Mouse (Mus musculus): Measurements from ENCODE around the gene Ankzf1. TPM values are rescaled to one million over a fixed set of nuclear protein-coding genes. Genes with fewer than 3 reads are reported as not detected.

Gene Ankzf1
- polyA plus RNA-seq, 1 experiment from 2014 or later, result 26.8 TPM

DNA sequence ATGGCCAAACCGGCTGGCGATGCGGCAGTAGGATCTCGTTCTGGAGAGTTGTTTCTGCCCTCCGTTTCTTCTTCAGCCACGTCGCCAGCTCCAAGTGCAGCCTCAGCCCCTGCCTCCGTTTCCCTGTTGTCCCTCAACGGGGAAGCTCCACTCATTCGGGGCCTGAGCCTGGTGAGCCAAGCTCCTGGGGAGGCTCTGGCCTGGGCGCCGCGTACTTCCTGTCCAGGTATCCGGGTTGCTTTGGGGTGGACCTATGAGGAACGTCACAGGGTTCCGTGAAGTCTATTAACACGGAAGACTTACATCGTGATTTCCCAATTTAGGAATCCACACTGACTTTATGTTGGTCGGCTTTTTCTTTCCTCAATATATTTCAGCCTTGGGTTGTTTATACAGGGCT, 501 bp downstream of the Ankzf1 start:
- Histone ChIP-seq H3K9me3 (replicated peaks) (no peaks in the 10 kb centered on the region), H3K4me3 (replicated peaks) (peak overlapping the region; percentile 87), H3K27ac (peak overlapping the region; percentile 97), H3K27me3 (no peaks in the 10 kb centered on the region), H3K36me3 (peaks cover 42% of the 10 kb centered on the region), H3K4me2 (peak overlapping the region; percentile 92), H3K4me1 (peaks cover 20% of the 10 kb centered on the region), H3K9ac (peak overlapping the region; percentile 93)
- under 1% methylated on average over 19 of the region's 19 CpGs for WGBS
- ATAC-seq (replicated peaks; ENCODE audit: low FRiP score), result peak; percentile 29

DNA sequence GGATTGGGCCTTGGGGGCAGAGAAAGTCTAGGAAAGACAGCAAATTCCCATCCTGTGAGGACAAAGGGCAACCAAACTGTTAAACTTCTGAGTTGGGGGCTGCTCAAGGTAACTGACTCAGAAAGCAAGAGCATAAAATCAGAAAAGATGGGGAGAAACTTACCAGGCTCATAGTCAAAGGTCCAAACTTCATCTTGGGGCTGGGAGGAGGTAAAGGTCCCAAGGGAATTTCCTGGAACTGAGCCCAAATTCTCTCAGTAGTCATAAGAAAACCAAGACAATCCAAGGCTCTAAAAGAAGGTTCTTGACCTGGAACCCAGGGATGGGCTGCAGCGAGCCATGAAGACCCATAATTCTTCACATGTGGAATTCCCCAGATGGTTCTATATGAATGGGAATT, 9.3 kb downstream of the Ankzf1 start:
- Histone ChIP-seq H3K27me3 (no peaks in the 10 kb centered on the region), H3K4me1 (no peaks in the 10 kb centered on the region), H3K36me3 (peaks cover 57% of the 10 kb centered on the region), H3K9me3 (replicated peaks) (no peaks in the 10 kb centered on the region), H3K9ac (no peak overlapping the region), H3K4me3 (replicated peaks) (no peak overlapping the region), H3K4me2 (no peak overlapping the region), H3K27ac (no peak overlapping the region)
- no peak for ATAC-seq (replicated peaks; ENCODE audit: low FRiP score)
- 86% methylated on average over 1 of the region's 1 CpGs for WGBS

DNA sequence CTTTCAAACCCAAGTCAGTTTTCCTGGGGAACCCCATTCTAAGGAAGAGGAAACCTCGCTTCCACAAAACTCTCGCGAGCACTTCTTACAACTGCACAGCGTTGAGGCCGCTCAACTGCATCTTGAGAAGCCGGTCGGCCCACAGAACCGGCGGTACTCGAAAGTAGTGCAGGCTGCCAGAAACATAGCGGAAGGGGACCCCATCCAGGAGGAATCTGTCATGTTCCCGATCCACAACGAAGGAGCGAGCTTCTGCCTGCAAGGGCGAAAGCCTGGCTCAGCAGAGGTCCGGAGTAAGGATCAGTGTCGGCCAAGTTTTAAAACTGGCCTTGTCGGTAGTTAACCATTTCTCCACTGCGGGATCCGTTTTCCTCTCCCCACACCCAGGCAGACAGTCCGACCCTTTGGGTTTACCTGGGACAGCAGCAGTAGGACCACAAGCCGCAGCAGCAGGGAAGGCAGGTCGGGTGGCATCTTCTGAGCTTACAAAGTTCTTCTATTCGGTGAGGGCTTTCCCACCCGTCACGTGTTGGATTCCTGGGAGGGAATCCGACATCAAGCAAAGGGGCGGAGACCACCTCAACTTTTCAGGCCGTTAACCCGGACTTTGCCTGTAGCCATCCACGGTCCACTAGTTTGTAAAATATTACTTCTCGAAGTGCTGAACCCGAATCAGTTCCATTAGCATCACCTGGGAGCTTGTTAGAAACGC, 17.2 kb downstream of the Ankzf1 start:
- Histone ChIP-seq H3K4me1 (peaks cover 52% of the 10 kb centered on the region), H3K9ac (peak overlapping the region; percentile 61), H3K36me3 (peaks cover 31% of the 10 kb centered on the region), H3K4me3 (replicated peaks) (peak overlapping the region; percentile 79), H3K27ac (peak overlapping the region; percentile 85), H3K27me3 (no peaks in the 10 kb centered on the region), H3K9me3 (replicated peaks) (no peaks in the 10 kb centered on the region), H3K4me2 (peak overlapping the region; percentile 80)
- 5% methylated on average over 34 of the region's 34 CpGs for WGBS
- peak; percentile 44 for ATAC-seq (replicated peaks; ENCODE audit: low FRiP score)

DNA sequence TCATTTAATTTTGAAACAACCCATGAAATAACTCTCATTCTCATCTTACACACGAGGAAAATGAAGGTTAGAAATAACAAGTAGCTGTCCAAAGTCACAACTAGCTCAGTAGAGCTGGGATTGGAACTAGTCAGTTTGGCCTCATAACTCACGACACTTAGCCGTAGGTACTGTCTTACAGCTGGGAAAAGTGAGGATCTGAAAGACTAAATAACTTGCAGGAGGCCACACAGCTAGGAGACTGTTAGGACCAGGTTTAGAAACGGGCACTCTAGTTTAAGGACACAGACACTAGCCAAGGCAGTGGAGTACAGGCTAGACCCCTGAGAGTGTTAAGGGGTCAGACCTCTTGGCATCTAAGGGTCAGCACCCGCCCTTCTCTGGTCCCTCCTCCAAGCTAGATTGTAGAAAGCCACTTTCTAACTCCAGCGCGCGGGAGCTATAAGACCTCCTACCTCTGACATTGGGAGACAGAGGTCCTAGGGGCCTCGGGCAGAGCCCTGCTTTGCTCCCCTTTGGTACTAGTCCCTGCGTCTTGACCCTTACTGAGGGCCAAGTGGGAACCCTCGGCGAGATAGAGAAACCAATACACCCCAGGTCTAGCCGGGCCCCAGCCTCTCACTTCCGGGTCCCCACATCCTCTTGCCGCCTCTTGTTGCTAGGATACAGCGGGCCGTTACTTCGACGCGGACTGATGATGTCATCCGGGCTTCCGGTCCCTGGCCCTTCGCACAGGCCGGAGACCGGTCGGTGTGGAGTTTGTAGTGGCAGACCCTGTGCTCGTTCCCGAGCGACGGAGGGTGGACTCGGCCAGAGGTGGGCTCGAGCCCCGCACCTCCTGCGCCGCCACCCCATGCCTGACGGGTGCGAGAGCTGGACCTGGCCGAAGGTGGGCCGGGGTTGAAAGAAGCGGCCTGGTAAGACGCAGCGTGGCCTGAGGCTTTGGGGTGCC, 18.5 kb downstream of the Ankzf1 start, which contains the start of the genes Glb1l and Stk16:
Gene Glb1l (minus strand): TSS at position 678 of the 952 bp plus-strand sequence.
Gene Stk16 (plus strand): TSS at position 703 of the 952 bp plus-strand sequence.
- peak within 1 kb of the TSS; percentile 85 for H3K27ac ChIP-seq
- 4% methylated on average over 42 of the region's 42 CpGs for WGBS
- peak; percentile 86 for ATAC-seq (replicated peaks; ENCODE audit: low FRiP score)
- peaks cover 43% of the 10 kb centered on the region for H3K36me3 ChIP-seq
- peak within 1 kb of the TSS; percentile 80 for H3K4me2 ChIP-seq
- H3K4me3 ChIP-seq (replicated peaks), result peak within 1 kb of the TSS; percentile 79
- no peaks in the 10 kb centered on the region for H3K9me3 ChIP-seq (replicated peaks)
- H3K4me1 ChIP-seq, result peaks cover 62% of the 10 kb centered on the region
- H3K9ac ChIP-seq, result peak within 1 kb of the TSS; percentile 83
- H3K27me3 ChIP-seq, result no peaks in the 10 kb centered on the region

DNA sequence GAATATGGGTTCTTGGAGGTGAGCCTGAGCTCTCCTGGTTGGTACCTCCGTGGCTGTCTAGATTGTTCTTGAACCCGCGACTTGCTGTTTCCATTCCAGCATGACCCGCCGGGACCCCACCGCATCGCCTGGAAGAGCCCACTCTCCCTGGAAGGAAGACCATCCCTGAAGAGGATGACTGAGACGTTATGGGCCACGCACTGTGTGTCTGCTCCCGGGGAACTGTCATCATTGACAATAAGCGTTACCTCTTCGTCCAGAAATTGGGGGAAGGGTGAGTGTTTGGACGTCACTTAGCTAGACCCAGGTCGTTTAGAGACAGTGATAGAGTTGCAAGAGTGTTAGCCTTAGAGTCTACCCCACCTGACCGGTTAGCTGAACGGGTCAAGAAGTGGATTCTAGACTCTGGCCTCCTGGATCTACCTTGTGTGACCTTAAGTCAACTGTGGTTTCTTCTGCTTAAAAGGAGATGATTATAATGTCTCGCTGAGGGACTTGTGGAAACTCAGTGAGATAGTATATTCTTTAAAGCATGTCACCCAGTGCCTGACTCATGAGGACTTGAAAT, 19.3 kb downstream of the Ankzf1 start:
- peaks cover 52% of the 10 kb centered on the region for H3K36me3 ChIP-seq
- peak overlapping the region; percentile 79 for H3K4me3 ChIP-seq (replicated peaks)
- peak overlapping the region; percentile 80 for H3K4me2 ChIP-seq
- ATAC-seq (replicated peaks; ENCODE audit: low FRiP score), result no peak
- H3K27ac ChIP-seq, result peak overlapping the region; percentile 49
- H3K4me1 ChIP-seq, result peaks cover 64% of the 10 kb centered on the region
- WGBS, result 11% methylated on average over 17 of the region's 17 CpGs
- peak overlapping the region; percentile 83 for H3K9ac ChIP-seq
- no peaks in the 10 kb centered on the region for H3K9me3 ChIP-seq (replicated peaks)
- no peaks in the 10 kb centered on the region for H3K27me3 ChIP-seq

GRCm38 (mm10) chr1:75212542-75212941, 20.6 kb downstream of the Ankzf1 start:
- Histone ChIP-seq H3K9me3 (replicated peaks) (no peaks in the 10 kb centered on the region), H3K4me2 (peak overlapping the region; percentile 80; the same call in 1 of the 2 replicates), H3K4me3 (replicated peaks) (no peak overlapping the region), H3K4me1 (peaks cover 70% of the 10 kb centered on the region), H3K27ac (no peak overlapping the region), H3K9ac (no peak overlapping the region), H3K36me3 (peaks cover 47% of the 10 kb centered on the region), H3K27me3 (peaks cover 10% of the 10 kb centered on the region)
- ATAC-seq (replicated peaks; ENCODE audit: low FRiP score), result no peak
- 91% methylated on average over 4 of the region's 4 CpGs for WGBS

- Histone ChIP-seq H3K9ac (no peak overlapping the region), H3K36me3 (peaks cover 47% of the 10 kb centered on the region), H3K9me3 (replicated peaks) (no peaks in the 10 kb centered on the region), H3K4me1 (peaks cover 74% of the 10 kb centered on the region), H3K4me3 (replicated peaks) (no peak overlapping the region), H3K4me2 (no peak overlapping the region), H3K27ac (no peak overlapping the region), H3K27me3 (peaks cover 15% of the 10 kb centered on the region)
- no peak for ATAC-seq (replicated peaks; ENCODE audit: low FRiP score)
- 91% methylated on average over 7 of the region's 7 CpGs for WGBS
Observed at GRCm38 (mm10) chr1:75213096-75213495, 21.1 kb downstream of the Ankzf1 start.

DNA sequence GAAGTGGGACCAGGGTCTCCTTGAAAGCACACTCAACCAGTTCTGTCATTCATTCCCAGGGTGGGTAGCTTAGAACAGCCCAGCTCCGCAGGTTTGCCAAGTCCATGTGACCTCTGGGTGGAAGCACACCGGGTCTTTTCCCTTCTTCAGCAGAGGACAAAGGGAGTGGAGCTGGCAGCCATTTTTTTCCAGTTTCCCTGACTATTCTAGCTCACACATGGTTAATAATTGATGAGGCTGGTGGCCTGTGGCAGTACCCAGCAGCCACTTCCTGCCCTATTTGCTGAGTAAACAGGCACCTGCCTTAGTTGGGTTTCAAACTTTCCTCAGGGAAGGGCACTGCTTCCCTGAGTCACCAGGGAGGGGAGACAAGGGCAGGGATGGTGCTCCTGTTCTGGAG, 22.5 kb downstream of the Ankzf1 start:
- H3K36me3 ChIP-seq, result peaks cover 47% of the 10 kb centered on the region

DNA sequence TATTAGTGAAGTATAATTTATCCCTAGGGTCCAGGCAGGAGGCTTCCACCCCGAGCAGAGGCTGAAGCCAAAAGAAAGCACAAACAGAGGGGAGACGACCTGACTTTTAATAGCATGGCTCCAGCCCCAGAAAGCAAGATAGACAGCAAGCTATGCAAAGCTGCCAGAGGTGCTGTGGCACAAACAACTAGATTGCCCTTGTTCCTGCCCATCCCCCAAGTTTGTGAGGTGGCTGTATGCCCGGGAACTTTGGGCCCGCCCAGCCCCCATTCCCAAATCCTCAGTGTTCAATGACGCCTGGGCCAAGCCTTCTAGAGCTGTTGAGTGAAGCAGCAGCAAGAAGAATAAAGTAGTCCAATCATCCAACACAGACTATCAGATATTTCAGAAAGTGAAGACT, 22.9 kb downstream of the Ankzf1 start:
- H3K9ac ChIP-seq, result no peak overlapping the region
- H3K4me1 ChIP-seq, result peaks cover 77% of the 10 kb centered on the region
- no peak overlapping the region for H3K4me2 ChIP-seq
- peaks cover 47% of the 10 kb centered on the region for H3K36me3 ChIP-seq
- H3K27me3 ChIP-seq, result peaks cover 32% of the 10 kb centered on the region
- 66% methylated on average over 5 of the region's 5 CpGs for WGBS
- H3K9me3 ChIP-seq (replicated peaks), result no peaks in the 10 kb centered on the region
- ATAC-seq (replicated peaks; ENCODE audit: low FRiP score), result no peak
- no peak overlapping the region for H3K4me3 ChIP-seq (replicated peaks)
- H3K27ac ChIP-seq, result peak overlapping the region; percentile 82

More for the DNA sequence above, 22.5 kb downstream of the Ankzf1 start:
- peak; percentile 34 for ATAC-seq (replicated peaks; ENCODE audit: low FRiP score)
- Histone ChIP-seq H3K9me3 (replicated peaks) (no peaks in the 10 kb centered on the region), H3K27me3 (peaks cover 28% of the 10 kb centered on the region), H3K9ac (no peak overlapping the region), H3K4me1 (peaks cover 77% of the 10 kb centered on the region), H3K27ac (peak overlapping the region; percentile 82), H3K4me2 (no peak overlapping the region), H3K4me3 (replicated peaks) (no peak overlapping the region)
- 67% methylated on average over 2 of the region's 2 CpGs for WGBS

- 90% methylated on average over 9 of the region's 9 CpGs for WGBS
- ATAC-seq (replicated peaks; ENCODE audit: low FRiP score), result no peak
- peaks cover 41% of the 10 kb centered on the region for H3K27me3 ChIP-seq
- peaks cover 73% of the 10 kb centered on the region for H3K4me1 ChIP-seq
- H3K27ac ChIP-seq, result peak overlapping the region; percentile 82; the same call in 1 of the 2 replicates
- no peak overlapping the region for H3K4me2 ChIP-seq
- no peak overlapping the region for H3K9ac ChIP-seq
- H3K9me3 ChIP-seq (replicated peaks), result no peaks in the 10 kb centered on the region
- H3K4me3 ChIP-seq (replicated peaks), result no peak overlapping the region
- peaks cover 47% of the 10 kb centered on the region for H3K36me3 ChIP-seq
Observed at GRCm38 (mm10) chr1:75215785-75216184, 23.8 kb downstream of the Ankzf1 start.

GRCm38 (mm10) chr1:75216797-75217585, 25.0 kb downstream of the Ankzf1 start:
- Histone ChIP-seq H3K36me3 (peaks cover 44% of the 10 kb centered on the region), H3K4me2 (peak overlapping the region; percentile 98), H3K27me3 (peaks cover 51% of the 10 kb centered on the region), H3K4me3 (replicated peaks) (peak overlapping the region; percentile 59), H3K9ac (no peak overlapping the region), H3K27ac (0 out of 2 replicates have a peak overlapping the region, but pooled peaks have one; percentile 27), H3K9me3 (replicated peaks) (no peaks in the 10 kb centered on the region), H3K4me1 (peaks cover 63% of the 10 kb centered on the region)
- ATAC-seq (replicated peaks; ENCODE audit: low FRiP score), result no peak
- WGBS, result 69% methylated on average over 13 of the region's 13 CpGs
